Mouse (Mus musculus) hematopoietic stem cell, adult 5-6 weeks (primary cell): ENCODE results near the gene Taf5. TPM values are rescaled to one million over a fixed set of nuclear protein-coding genes. Genes with fewer than 3 reads are reported as not detected.
A peak's percentile ranks its signal among the peaks of the same experiment; 100 is the strongest.

Experiments used
- ATAC-seq, 2 experiments: fragments of 125-278 bp in 1 of 2; replicated peaks in 1 of 2; 2 replicates each; pipeline ENCODE4 v1.8.0; 2016 to 2017; ENCODE audit warnings: inconsistent platforms in 2 of 2, mild to moderate bottlenecking in 2 of 2, moderate number of reproducible peaks in 2 of 2, low read depth in 1 of 2, moderate TSS enrichment in 1 of 2; ENCODE audit not compliant: low FRiP score in 2 of 2, poor library complexity in 2 of 2, severe bottlenecking in 2 of 2, insufficient read depth in 1 of 2, low TSS enrichment in 1 of 2
- total RNA-seq: library from RNA; stranded (forward); fragments of 172-1452, 232-1000 nt; gene quantifications from 2 replicates; pipeline ENCODE4 v1.2.3, GENCODE M21; 2017

Taf5 gene
- total RNA-seq, 1 experiment from 2014 or later: 19.2 TPM

DNA sequence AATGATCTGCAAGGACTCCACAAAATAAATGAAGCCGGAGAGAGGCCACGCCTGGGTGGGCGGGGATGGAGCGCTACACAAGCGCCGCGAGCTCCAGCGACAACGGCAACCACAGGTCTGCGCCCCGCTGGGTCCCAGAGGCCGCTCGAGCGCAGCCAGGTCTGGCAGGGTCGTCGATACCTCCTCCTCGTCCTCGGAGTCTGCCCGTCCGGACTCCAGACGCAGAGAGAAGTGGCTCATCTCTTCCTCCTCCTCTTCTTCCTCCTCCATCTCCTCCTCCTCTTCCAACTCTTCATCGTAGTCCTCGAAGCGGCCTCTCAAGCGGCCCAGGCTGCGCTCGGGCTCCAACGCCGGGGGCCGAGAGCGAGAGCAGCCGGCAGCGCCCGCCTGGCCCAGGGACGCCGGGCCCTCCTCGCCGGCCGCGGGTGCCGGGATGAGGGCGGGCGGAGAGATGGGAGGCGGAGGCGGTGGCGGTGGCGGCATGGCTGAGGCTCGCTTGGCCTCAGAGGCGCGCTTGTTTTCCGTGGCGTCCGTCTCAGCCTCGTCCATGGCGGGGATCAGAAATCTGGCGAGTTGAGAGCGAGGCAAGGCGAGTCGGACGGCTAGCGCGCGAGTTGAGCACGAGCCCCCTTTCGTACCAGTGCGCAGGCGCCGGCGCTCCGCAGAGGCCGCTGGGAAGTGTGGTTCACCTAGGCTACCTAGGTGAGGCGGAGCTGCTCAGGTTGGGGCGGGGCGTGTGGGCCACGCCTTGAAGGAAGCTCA lies 17.1 kb upstream of the Taf5 start, which contains the start of gene Pcgf6:
Gene Pcgf6, minus strand, starts transcription at position 636 of the 762 bp plus-strand sequence.
- peak; percentile 86 to 87 for ATAC-seq

DNA sequence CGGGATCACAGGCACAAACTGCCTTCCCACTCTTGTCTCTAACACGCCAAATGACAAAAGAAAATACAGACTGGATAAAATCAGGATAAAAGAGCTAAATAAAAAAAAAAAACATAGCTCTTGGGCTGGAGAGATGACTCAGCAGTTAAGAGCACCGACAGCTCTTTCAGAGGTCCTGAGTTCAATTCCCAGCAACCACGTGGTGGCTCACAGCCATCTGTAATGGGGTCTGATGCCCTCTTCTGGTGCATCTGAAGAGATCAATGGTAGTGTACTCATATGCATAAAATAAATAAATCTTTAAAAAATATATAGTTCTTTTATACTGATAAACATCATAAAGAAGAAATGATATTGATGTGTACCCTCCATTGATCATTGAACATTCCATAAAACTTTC lies 14.6 kb upstream of the Taf5 start:
- no peak for ATAC-seq

DNA sequence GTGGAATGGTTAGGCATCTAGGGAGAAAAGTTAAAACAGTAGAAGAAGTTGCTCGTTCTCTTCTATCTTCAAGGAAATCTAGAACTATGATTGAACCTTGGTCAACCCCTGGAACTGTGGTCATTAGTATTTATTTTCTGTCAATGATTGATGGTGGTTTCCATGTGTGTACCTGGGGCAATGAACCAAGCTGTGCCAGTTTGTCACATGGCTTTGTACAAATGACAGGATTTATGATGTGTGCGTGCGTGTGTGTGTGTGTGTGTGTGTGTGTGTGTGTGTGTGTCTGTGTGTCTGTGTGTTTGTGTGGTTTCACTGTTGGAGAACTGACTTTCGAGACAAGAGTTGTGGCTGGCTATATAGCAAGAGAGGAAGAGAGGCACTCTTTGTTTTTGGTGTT lies 14.1 kb upstream of the Taf5 start:
- no peak for ATAC-seq

DNA sequence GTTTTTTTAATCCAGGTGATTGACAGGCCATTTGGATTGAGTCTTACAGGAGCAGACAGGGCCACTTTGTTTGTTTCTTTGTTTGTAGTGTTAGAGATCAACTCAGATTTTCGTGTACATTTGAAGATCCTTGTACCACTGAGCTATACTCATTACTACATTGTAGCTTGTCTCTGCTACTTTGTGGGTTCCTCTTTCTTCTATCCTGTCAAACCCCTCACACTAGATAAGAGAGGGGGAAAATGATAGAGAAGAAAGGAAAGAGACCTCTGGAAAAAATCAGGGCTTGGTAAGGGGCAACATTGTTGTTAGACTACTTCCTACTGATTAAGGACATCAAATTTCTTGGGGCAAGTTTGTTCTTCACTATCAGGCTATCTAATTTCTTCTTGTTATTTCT lies 9.9 kb upstream of the Taf5 start:
- no peak for ATAC-seq

DNA sequence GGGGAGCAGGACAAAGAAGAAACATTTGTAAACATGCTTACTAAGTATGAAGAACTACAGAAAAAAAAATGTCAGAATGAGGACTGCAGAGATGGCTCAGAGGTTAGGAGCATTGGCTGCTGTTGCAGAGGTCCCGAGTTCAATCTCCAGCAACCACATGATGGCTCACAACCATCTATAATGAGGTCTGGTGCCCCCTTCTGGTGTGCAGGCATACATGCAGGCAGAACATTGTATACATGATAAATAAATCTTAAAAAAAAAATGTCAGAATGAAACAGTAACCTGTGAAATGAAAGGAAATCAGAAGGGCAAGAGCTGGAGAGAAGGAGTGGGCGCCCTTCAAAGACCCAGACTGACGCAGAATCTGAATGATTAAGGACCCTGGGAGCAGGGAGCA lies 1.7 kb upstream of the Taf5 start:
- ATAC-seq: no peak

DNA sequence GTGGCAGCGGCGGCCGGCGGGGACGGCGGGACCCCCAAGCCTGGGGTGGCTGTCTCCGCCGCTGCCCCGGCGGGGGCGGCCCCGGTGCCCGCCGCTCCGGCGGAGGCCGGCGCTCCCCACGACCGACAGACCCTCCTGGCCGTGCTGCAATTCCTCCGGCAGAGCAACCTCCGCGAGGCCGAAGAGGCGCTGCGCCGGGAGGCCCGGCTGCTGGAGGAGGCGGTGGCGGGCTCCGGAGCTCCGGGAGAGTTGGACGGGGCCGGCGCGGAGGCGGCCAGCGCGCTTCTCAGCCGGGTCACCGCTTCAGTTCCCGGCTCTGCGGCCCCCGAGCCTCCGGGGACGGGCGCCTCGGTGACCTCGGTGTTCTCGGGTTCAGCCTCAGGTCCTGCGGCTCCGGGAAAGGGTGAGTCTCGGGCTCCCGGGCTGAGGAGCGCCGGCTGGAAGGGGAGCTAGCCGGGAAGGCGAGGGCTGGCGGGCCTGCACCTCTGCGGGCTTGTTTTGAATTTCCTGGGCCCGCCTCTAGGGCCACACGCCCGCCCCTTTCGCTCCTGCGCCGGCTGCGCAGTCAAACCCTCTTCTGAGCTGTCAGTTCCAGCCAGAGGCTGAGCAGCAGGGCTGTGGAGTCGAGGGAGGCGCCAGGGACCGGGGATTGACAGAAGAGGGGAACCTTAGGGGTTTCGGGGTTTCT lies 522 bp downstream of the Taf5 start:
- peak; percentile 94 to 97 for ATAC-seq

DNA sequence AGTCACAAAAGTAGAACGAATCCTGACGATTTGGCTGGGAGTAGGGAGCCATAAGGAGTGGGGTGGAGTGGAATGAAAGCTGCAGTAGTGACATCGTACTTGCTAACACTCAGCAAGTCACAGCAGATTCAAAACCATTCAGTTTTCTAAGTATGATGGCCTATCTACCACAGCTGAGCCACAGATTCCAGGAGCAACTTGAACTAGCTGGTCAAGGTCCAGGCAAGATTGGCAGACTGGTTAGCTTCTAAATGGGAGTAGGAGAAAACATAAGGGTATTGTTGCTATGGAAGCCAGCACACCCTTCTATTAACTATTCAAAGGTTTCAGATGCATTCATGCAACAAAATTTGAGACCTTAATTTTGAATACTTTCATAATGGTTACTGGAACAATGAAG lies 20.7 kb downstream of the Taf5 start:
- ATAC-seq: no peak

DNA sequence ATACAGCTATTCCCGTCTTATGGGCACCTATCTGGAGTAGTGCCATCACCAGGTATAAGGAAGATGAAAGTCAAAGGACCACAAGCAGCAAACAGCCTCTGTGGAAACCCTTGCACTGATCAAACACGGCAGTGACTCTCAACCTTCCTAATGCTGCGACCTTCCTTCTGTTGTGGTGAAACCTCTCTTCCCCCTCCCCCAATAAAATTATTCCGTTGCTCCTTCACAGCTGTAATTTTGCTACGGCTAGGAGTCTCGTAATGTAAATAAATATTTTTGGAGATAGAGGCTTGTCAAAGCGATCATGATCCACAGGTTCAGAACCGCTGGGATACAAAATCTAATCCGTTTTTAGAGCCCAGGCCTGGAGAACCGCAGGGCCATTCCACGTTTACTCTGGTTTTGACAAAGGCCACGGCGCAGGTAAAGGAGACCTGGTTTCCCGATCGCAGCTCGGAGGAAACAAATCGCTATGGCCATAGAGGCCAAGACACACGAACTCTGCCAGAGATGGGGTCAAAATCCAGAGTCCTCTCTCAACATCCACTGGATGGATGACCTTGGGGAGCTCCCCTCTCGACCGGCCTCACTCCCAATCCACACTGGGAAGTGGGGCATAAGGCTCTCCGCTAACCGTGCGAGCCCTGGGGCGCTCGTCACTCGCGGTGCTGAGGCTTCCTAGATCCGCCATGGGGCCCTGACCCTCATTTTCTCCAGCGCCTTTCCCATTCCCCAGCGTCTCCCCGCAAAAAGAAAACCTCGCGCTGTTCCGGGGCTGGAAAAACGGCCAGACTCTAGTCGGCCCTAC lies 22.4 kb downstream of the Taf5 start:
- ATAC-seq: peak; percentile 23 to 31; a peak in 2 of 4 replicates

DNA sequence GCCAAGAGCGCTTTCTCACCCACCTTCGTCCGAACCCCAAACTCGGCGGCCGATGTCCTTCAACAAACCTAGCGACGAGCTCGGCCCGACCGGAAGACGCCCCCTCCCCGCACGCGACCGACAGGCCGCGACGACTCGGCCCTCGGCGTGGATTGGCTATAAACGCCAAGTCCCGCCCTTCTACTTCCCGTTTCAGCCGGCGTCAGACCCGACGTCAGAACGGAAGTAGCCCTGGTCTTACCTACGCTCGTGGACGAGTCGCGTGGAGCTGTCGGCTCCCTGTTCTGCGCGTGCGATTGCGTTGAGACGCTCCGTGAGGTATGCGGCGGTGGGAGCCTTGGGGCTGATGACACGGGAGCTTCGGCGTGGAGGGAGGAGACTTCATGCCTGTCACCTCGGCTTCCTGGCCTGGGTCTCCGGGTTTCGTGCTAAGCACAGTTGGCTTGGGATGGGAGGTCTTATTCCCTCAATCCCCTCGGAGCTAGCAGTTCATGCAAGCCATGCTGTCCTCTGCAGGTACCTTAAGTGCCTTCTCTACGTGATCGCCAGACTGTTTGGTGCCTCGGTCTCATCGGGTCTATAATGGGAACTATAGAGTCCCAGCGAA lies 23.1 kb downstream of the Taf5 start, which contains the start of the genes Usmg5 and Pdcd11:
Gene Usmg5, minus strand, starts transcription at position 98 of the 607 bp plus-strand sequence.
Gene Pdcd11, plus strand, starts transcription at position 219 of the 607 bp plus-strand sequence.
- peak; percentile 99 for ATAC-seq

DNA sequence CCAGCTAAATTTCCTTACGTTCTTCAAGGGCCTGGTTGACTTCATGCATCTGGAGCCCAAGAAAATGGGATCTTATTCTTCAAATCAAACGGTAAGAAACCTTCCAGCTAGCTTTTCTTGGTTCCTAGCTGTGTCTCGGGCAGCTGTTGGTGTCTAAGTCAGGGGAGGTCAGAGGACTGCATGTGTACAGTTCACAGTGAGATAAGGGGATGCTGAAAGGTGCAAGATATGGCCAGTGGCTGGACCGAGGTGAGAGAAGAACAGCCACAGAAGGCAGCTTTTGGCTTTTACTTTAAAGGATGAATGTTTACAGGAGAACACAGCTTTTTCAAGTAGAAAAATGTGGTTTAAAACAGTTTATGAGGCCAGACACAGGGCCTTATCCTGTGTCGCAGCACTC lies 33.5 kb downstream of the Taf5 start:
- no peak for ATAC-seq

DNA sequence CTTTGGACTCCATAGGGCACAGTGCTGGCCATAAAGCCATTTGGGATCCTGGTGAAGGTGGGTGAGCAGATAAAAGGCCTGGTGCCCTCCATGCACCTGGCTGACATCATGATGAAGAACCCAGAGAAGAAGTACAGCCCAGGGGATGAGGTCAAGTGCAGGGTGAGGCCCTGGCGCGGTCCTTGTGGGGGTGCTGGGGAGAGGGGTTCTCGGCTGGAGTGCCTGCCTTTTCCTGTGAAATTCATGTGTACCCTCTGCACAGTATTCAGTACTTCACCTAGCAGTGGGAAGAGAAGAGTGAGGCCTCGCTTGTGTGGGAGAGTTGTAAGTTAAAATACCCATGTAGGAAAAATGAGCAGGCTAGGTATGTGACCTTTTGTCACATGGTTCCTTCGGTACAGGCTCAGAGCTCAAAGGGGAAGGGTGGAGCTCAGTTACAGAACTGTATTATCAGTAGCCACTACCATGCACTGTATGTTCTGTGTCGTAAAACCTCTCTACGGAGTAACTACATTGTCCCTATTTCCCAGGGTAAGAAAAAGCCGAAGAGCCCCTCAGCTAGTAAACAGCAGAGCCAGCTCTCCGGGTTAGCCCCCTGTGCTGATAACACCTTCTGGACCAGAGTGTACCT lies 37.2 kb downstream of the Taf5 start:
- no peak for ATAC-seq

DNA sequence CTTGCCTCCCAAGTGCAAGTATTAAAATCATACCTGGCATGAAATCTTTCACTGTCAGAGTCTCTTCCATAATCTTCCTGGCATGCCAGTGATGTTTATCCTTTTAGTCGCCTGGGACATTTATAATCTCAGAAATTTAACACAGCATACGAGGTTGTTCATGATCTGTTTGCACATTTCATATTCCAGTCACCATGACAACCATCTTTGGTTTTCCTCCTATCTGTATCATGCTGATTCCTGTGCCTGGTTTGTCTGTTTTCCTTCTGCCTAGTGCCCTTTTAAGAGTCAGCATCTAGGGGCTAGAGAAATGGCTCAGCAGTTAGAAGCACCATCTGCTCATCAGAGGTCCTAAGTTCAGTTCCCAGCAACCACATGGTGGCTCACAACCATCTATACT lies 51.1 kb downstream of the Taf5 start:
- ATAC-seq: no peak

DNA sequence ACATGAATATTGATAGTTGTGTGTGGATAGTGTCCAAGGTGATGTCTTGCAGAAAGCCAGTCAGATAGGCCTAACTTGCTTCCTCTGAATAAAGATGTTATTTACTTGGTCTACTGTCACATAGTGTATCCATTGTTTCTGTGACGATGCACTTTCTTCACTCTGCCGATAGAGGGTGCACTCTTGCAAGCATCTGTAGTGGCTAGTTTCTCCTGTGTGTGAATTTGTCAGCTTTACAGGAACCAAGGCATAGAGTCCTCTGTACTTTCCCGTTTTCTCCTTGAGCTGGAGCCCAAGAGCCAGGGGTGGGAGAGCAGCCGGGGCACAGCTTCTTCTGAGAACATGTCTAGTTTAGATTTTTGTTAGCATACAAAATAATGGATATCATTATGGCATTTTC lies 53.5 kb downstream of the Taf5 start:
- ATAC-seq: peak; percentile 54 to 60; a peak in 3 of 4 replicates

DNA sequence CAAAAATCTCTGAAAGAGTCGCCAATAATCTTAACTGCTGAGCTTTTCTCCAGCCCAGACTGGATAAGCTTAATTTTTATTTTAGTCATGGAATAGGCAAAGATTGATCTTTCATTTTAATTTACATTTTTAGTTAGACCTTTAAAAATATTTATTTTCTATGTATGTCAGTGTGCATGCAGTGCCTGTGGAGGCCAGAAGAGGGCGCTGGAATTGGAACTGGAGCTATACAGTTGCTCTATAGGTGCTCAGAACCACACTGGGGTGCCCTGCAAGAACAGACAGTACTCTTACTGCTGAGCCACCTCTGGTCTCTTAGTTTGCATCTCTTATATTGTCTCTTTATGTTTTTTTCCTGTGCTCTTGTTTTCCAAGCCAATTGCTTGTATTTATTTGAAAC lies 55.3 kb downstream of the Taf5 start:
- ATAC-seq: no peak

DNA sequence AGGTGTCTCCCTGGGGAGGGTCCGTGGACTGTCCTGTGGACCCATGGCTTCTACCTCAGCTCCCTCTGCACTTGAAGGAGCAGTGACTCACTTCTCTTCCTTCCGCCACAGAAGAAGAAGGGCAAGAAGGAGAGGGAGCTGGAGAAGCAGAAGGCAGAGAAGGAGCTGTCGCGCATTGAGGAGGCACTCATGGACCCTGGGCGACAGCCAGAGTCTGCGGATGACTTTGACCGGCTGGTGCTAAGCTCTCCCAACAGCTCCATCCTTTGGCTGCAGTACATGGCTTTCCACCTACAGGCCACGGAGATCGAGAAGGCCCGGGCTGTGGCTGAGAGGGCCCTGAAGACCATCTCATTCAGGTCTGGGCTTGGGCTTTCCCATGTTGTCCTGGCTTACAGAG lies 60.6 kb downstream of the Taf5 start:
- no peak for ATAC-seq

DNA sequence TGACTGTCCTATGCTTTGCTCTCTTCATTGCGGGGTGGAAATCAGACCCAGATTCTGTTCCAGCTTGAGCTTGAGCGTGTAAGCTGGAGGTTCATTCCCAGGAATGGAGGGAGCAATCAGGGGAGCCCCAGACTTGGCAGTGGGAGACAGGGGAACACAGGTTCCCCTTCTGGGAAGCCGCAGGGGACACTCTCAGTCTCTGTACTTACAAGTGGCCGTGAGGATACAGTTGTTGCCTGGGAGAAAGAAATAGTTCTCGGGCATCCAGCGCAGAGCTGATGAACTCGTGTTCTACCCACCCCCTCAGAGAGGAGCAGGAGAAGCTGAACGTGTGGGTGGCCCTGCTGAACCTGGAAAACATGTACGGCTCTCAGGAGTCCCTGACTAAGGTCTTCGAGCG lies 61.3 kb downstream of the Taf5 start:
- no peak for ATAC-seq

DNA sequence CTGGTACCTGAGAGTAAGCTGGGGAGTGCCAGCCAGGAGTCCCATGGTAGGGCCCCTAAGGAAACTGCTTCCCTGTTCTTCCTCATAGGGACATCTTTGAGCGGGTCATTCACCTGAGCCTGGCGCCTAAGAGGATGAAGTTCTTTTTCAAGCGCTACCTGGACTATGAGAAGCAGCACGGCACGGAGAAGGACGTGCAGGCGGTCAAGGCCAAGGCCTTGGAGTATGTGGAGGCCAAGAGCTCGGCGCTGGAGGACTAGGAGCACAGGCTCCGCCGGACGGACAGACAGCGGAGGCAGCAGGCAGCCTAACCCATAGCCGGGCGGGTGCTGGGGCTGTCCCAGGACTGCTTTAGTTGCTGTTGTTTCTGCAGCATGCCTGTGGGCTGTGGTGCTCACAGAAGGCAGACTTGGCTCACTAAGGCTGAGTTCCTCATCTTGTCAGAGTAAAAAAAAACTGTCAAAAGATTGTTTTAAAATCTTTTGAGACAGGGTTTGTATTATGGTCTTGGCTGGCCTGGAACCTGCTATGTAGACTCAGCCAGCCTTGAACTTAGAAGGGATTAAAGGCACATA lies 63.1 kb downstream of the Taf5 start:
- no peak for ATAC-seq
